Comparison of ENCODE assay signal across 8 mouse cellular contexts in genomic region chr12:86103852-86104251, GRCm38 (mm10). TPM values are rescaled to one million over a fixed set of nuclear protein-coding genes. Genes with fewer than 3 reads are reported as not detected.
A peak's percentile ranks its signal among the peaks of the same experiment; 100 is the strongest.
DNase-seq lines count a peak whose midpoint lies in the region; ATAC-seq and TF ChIP-seq lines count a peak whose summit lies in the region.
"Had no signal": no experiment of that assay in that cellular context is flagged by ENCODE, and none has a peak within 500 bp of the region (broad histone marks: within the 10 kb centered on the region; RNA-seq: fewer than 3 reads in every experiment).

No protein-coding gene starts in this region.

- H3K4me2 ChIP-seq in limb, embryonic 14.5 days (replicated peaks; ENCODE audit: low read depth, low read length, severe bottlenecking), result no peak overlapping the region
- peak overlapping the region; percentile 21; the same call in 1 of the 2 replicates for H3K4me2 ChIP-seq in heart, postnatal 0 days (ENCODE audit: low read depth, low read length)
- H3K4me2 ChIP-seq in intestine, embryonic 16.5 days (ENCODE audit: low read depth, low read length), result no peak overlapping the region
- no peak overlapping the region for H3K4me2 ChIP-seq in midbrain, postnatal 0 days (ENCODE audit: low read depth, low read length, poor library complexity, severe bottlenecking)
- H3K4me2 ChIP-seq: embryonic facial prominence, embryonic 12.5 days had no signal

- no peak for DNase-seq in limb, embryonic 14.5 days (ENCODE audit: low spot score)
- DNase-seq in limb, embryonic 10.5 days (ENCODE audit: low spot score), result no peak
- DNase-seq in heart, postnatal 0 days (ENCODE audit: low spot score), result no peak
- DNase-seq in midbrain, postnatal 0 days (ENCODE audit: low spot score), result no peak
- DNase-seq in layer of hippocampus, postnatal 14 days (ENCODE audit: low spot score in 2 of 2), result no peak
- DNase-seq in left cerebral cortex, postnatal 25 days (ENCODE audit: low spot score in 2 of 2), result no peak

- no peak overlapping the region for H3K9ac ChIP-seq in limb, embryonic 14.5 days (ENCODE audit: low read depth, low read length, severe bottlenecking)
- H3K9ac ChIP-seq in heart, postnatal 0 days (replicated peaks; ENCODE audit: low read depth, low read length), result peak overlapping the region; percentile 21; the same call in 1 of the 2 replicates
- no peak overlapping the region for H3K9ac ChIP-seq in intestine, embryonic 16.5 days (ENCODE audit: low read depth, low read length)
- H3K9ac ChIP-seq in midbrain, postnatal 0 days (replicated peaks; ENCODE audit: low read length, poor library complexity, severe bottlenecking), result no peak overlapping the region
- H3K9ac ChIP-seq: embryonic facial prominence, embryonic 12.5 days had no signal

- no peaks in the 10 kb centered on the region for H3K27me3 ChIP-seq in limb, embryonic 14.5 days (ENCODE audit: control insufficient read depth, insufficient read depth, low read length)
- no peaks in the 10 kb centered on the region for H3K27me3 ChIP-seq in limb, embryonic 10.5 days (ENCODE audit: low read depth, poor library complexity, severe bottlenecking)
- H3K27me3 ChIP-seq in heart, postnatal 0 days (ENCODE audit: control insufficient read depth, insufficient read depth, low read length), result no peaks in the 10 kb centered on the region
- H3K27me3 ChIP-seq in intestine, embryonic 16.5 days (replicated peaks; ENCODE audit: control insufficient read depth, insufficient read depth, low read length), result no peaks in the 10 kb centered on the region
- H3K27me3 ChIP-seq in midbrain, postnatal 0 days (ENCODE audit: insufficient read depth, low read length), result no peaks in the 10 kb centered on the region
- H3K27me3 ChIP-seq: embryonic facial prominence, embryonic 12.5 days had no signal

- no peak for TF ChIP-seq EP300 in heart, postnatal 0 days (IDR thresholded peaks at IDR 0.05; ENCODE audit: low read depth)

- no peak overlapping the region for H3K4me3 ChIP-seq in limb, embryonic 14.5 days (replicated peaks; ENCODE audit: low read length)
- H3K4me3 ChIP-seq in limb, embryonic 10.5 days, result no peak overlapping the region
- no peak overlapping the region for H3K4me3 ChIP-seq in heart, postnatal 0 days (ENCODE audit: low read depth, low read length)
- no peak overlapping the region for H3K4me3 ChIP-seq in intestine, embryonic 16.5 days (ENCODE audit: low read length)
- no peak overlapping the region for H3K4me3 ChIP-seq in midbrain, postnatal 0 days (ENCODE audit: low read depth, low read length)
- H3K4me3 ChIP-seq: embryonic facial prominence, embryonic 12.5 days had no signal

- intact Hi-C loops in left cerebral cortex, postnatal 25 days (cut with DNase I), result no loop called here

- no peaks in the 10 kb centered on the region for H3K36me3 ChIP-seq in limb, embryonic 14.5 days (ENCODE audit: control insufficient read depth, insufficient read depth, low read length)
- H3K36me3 ChIP-seq in limb, embryonic 10.5 days, result 0 out of 2 replicates have a peak, but pooled peaks cover 2% of the 10 kb centered on the region
- H3K36me3 ChIP-seq in heart, postnatal 0 days (replicated peaks; ENCODE audit: control insufficient read depth, insufficient read depth, low read length), result 0 out of 2 replicates have a peak, but pooled peaks cover 4% of the 10 kb centered on the region
- H3K36me3 ChIP-seq in intestine, embryonic 16.5 days (ENCODE audit: control insufficient read depth, insufficient read depth, low read length), result no peaks in the 10 kb centered on the region
- H3K36me3 ChIP-seq in midbrain, postnatal 0 days (ENCODE audit: insufficient read depth, low read length), result 0 out of 2 replicates have a peak, but pooled peaks cover 4% of the 10 kb centered on the region
- H3K36me3 ChIP-seq: embryonic facial prominence, embryonic 12.5 days had no signal

- no peak for ATAC-seq in limb, embryonic 14.5 days (ENCODE audit: low FRiP score, low read depth)
- ATAC-seq in heart, postnatal 0 days (ENCODE audit: insufficient read depth, low read depth), result peak; percentile 13
- peak; percentile 46 for ATAC-seq in intestine, embryonic 16.5 days
- 0 out of 2 replicates have a peak, but pooled peaks have one; percentile 45 for ATAC-seq in midbrain, postnatal 0 days (ENCODE audit: low FRiP score)

- H3K27ac ChIP-seq in limb, embryonic 14.5 days (replicated peaks; ENCODE audit: low read depth, low read length), result 0 out of 2 replicates have a peak overlapping the region, but pooled peaks have one; percentile 33
- no peak overlapping the region for H3K27ac ChIP-seq in limb, embryonic 10.5 days
- peak overlapping the region; percentile 98 for H3K27ac ChIP-seq in heart, postnatal 0 days (ENCODE audit: low read depth)
- peak overlapping the region; percentile 39; the same call in 1 of the 2 replicates for H3K27ac ChIP-seq in intestine, embryonic 16.5 days (ENCODE audit: low read length)
- no peak overlapping the region for H3K27ac ChIP-seq in midbrain, postnatal 0 days (ENCODE audit: low read depth, low read length)
- H3K27ac ChIP-seq: embryonic facial prominence, embryonic 12.5 days had no signal

- H3K4me1 ChIP-seq in limb, embryonic 14.5 days (ENCODE audit: control insufficient read depth, insufficient read depth, low read length), result peaks cover 30% of the 10 kb centered on the region
- peaks cover 5% of the 10 kb centered on the region; the same call in 1 of the 2 replicates for H3K4me1 ChIP-seq in limb, embryonic 10.5 days
- H3K4me1 ChIP-seq in heart, postnatal 0 days (ENCODE audit: control insufficient read depth, insufficient read depth), result peaks cover 50% of the 10 kb centered on the region
- peaks cover 8% of the 10 kb centered on the region for H3K4me1 ChIP-seq in intestine, embryonic 16.5 days (ENCODE audit: control insufficient read depth, insufficient read depth, low read length)
- no peaks in the 10 kb centered on the region for H3K4me1 ChIP-seq in midbrain, postnatal 0 days (ENCODE audit: insufficient read depth, low read length)

- WGBS in limb, embryonic 14.5 days, result 67% methylated on average over 8 of the region's 8 CpGs
- WGBS in limb, embryonic 10.5 days, result 76% methylated on average over 8 of the region's 8 CpGs
- 19% methylated on average over 8 of the region's 8 CpGs for WGBS in heart, postnatal 0 days
- WGBS in intestine, embryonic 16.5 days, result 27% methylated on average over 8 of the region's 8 CpGs
- 34% methylated on average over 8 of the region's 8 CpGs for WGBS in midbrain, postnatal 0 days

- no peaks in the 10 kb centered on the region for H3K9me3 ChIP-seq in limb, embryonic 14.5 days (ENCODE audit: control insufficient read depth, low read length)
- no peaks in the 10 kb centered on the region for H3K9me3 ChIP-seq in limb, embryonic 10.5 days (replicated peaks)
- H3K9me3 ChIP-seq in heart, postnatal 0 days (replicated peaks; ENCODE audit: control insufficient read depth, low read length), result no peaks in the 10 kb centered on the region
- H3K9me3 ChIP-seq in intestine, embryonic 16.5 days (ENCODE audit: control insufficient read depth, low read length), result no peaks in the 10 kb centered on the region
- no peaks in the 10 kb centered on the region for H3K9me3 ChIP-seq in midbrain, postnatal 0 days (ENCODE audit: low read length)
- H3K9me3 ChIP-seq: embryonic facial prominence, embryonic 12.5 days had no signal

- TF ChIP-seq CTCF in heart, postnatal 0 days (IDR thresholded peaks at IDR 0.05; ENCODE audit: low read depth), result no peak
- TF ChIP-seq CTCF in midbrain, postnatal 0 days (IDR thresholded peaks at IDR 0.05), result no peak

- no peak for TF ChIP-seq POLR2A in limb, embryonic 14.5 days (IDR thresholded peaks at IDR 0.05; ENCODE audit: borderline replicate concordance, extremely low read depth, insufficient read depth, insufficient read length)

RNA-seq across cellular contexts. Expression of gene Ift43, which starts 21.5 kb away (rescaled TPM):
- polyA plus RNA-seq in limb, embryonic 14.5 days (2012; rRNA removed), result 41.2 and 48.7 TPM in 2 replicates
- polyA plus RNA-seq in limb, embryonic 14.5 days (2014; fragmentation: Nextera tagmentation; extraction: Ambion mirVana), result 75.5 and 84.1 TPM in 2 replicates
- 61.2 and 71.6 TPM in 2 replicates for polyA plus RNA-seq in limb, embryonic 10.5 days (2016; fragmentation: Nextera tagmentation; extraction: Ambion mirVana)
- 10.8 and 65.6 TPM in 2 replicates for total RNA-seq in heart, postnatal 0 days (2014; rRNA removed; ENCODE audit: low replicate concordance)
- polyA plus RNA-seq in heart, postnatal 0 days (2015; fragmentation: Nextera tagmentation; extraction: Ambion mirVana), result 101 and 102 TPM in 2 replicates
- polyA plus RNA-seq in intestine, embryonic 16.5 days (2015; fragmentation: Nextera tagmentation; extraction: Ambion mirVana), result 65.0 and 66.7 TPM in 2 replicates
- total RNA-seq in midbrain, postnatal 0 days (2014; rRNA removed), result 11.9 and 13.7 TPM in 2 replicates
- polyA plus RNA-seq in midbrain, postnatal 0 days (2015; fragmentation: Nextera tagmentation; extraction: Ambion mirVana), result 29.7 and 30.0 TPM in 2 replicates
- 10 to 100 TPM; 11.3 to 12.0 TPM for total RNA-seq in layer of hippocampus, postnatal 14 days (2021)
- total RNA-seq in left cerebral cortex, postnatal 25 days (2021), result 10 to 100 TPM; 11.7 to 13.1 TPM

RNA-seq across cellular contexts. Expression of gene Tgfb3, which starts 25.0 kb away (rescaled TPM):
- polyA plus RNA-seq in limb, embryonic 14.5 days (2012; rRNA removed), result 85.0 and 87.3 TPM in 2 replicates
- polyA plus RNA-seq in limb, embryonic 14.5 days (2014; fragmentation: Nextera tagmentation; extraction: Ambion mirVana), result 64.7 and 70.4 TPM in 2 replicates
- polyA plus RNA-seq in limb, embryonic 10.5 days (2016; fragmentation: Nextera tagmentation; extraction: Ambion mirVana), result 15.7 and 24.3 TPM in 2 replicates
- 14.2 and 21.9 TPM in 2 replicates for total RNA-seq in heart, postnatal 0 days (2014; rRNA removed; ENCODE audit: low replicate concordance)
- polyA plus RNA-seq in heart, postnatal 0 days (2015; fragmentation: Nextera tagmentation; extraction: Ambion mirVana), result 12.1 and 12.7 TPM in 2 replicates
- polyA plus RNA-seq in intestine, embryonic 16.5 days (2015; fragmentation: Nextera tagmentation; extraction: Ambion mirVana), result 19.0 and 20.6 TPM in 2 replicates
- 3.3 and 3.6 TPM in 2 replicates for total RNA-seq in midbrain, postnatal 0 days (2014; rRNA removed)
- polyA plus RNA-seq in midbrain, postnatal 0 days (2015; fragmentation: Nextera tagmentation; extraction: Ambion mirVana), result 3.7 and 4.4 TPM in 2 replicates
- 10 to 100 TPM; 13.1 to 14.2 TPM for total RNA-seq in layer of hippocampus, postnatal 14 days (2021)
- total RNA-seq in left cerebral cortex, postnatal 25 days (2021), result 10 to 100 TPM; 13.9 to 15.2 TPM

Comparison
In these comparisons a context has a peak if more than half of its experiments do, and no peak if none do; other contexts are left out.
1. H3K27ac ChIP-seq: peak in limb, embryonic 14.5 days (single experiment), heart, postnatal 0 days (single experiment) and intestine, embryonic 16.5 days (single experiment); none in limb, embryonic 10.5 days (single experiment) and midbrain, postnatal 0 days (single experiment).